Mouse (Mus musculus): Measurements from ENCODE around the gene Zbtb9. TPM values are rescaled to one million over a fixed set of nuclear protein-coding genes. Genes with fewer than 3 reads are reported as not detected.
A peak's percentile ranks its signal among the peaks of the same experiment; 100 is the strongest.

The Zbtb9 gene
- polyA plus RNA-seq, 1 experiment from 2014 or later = 19.9 TPM

- Histone ChIP-seq H3K4me3 (ENCODE audit: low read length) (peak overlapping the region; percentile 69), H3K27me3 (ENCODE audit: insufficient read depth, low read length) (no peaks in the 10 kb centered on the region), H3K9me3 (ENCODE audit: low read length) (no peaks in the 10 kb centered on the region), H3K9ac (replicated peaks; ENCODE audit: low read length) (peak overlapping the region; percentile 81), H3K4me2 (replicated peaks; ENCODE audit: low read depth, low read length) (peak overlapping the region; percentile 97), H3K4me1 (ENCODE audit: insufficient read depth, low read length) (peaks cover 46% of the 10 kb centered on the region), H3K36me3 (ENCODE audit: insufficient read depth, low read length) (peaks cover 15% of the 10 kb centered on the region; the same call in 1 of the 2 replicates), H3K27ac (ENCODE audit: low read length) (peak overlapping the region; percentile 93)
- no peak for ATAC-seq (ENCODE audit: low FRiP score, low TSS enrichment)
- WGBS = 44% methylated on average over 16 of the region's 16 CpGs
These were observed 34.9 kb upstream of the Zbtb9 start for GRCm38 (mm10) chr17:26937883-26938695.

GRCm38 (mm10) chr17:26938731-26939130 is 34.2 kb upstream of the Zbtb9 start:
- Histone ChIP-seq H3K4me2 (replicated peaks; ENCODE audit: low read depth, low read length) (peak overlapping the region; percentile 97), H3K36me3 (ENCODE audit: insufficient read depth, low read length) (peaks cover 15% of the 10 kb centered on the region; the same call in 1 of the 2 replicates), H3K9me3 (ENCODE audit: low read length) (no peaks in the 10 kb centered on the region), H3K4me1 (ENCODE audit: insufficient read depth, low read length) (peaks cover 41% of the 10 kb centered on the region), H3K27ac (ENCODE audit: low read length) (peak overlapping the region; percentile 93), H3K9ac (replicated peaks; ENCODE audit: low read length) (peak overlapping the region; percentile 81), H3K27me3 (ENCODE audit: insufficient read depth, low read length) (no peaks in the 10 kb centered on the region), H3K4me3 (ENCODE audit: low read length) (peak overlapping the region; percentile 69)
- WGBS = under 1% methylated on average over 22 of the region's 22 CpGs
- ATAC-seq (ENCODE audit: low FRiP score, low TSS enrichment) = 0 out of 2 replicates have a peak, but pooled peaks have one; percentile 0

GRCm38 (mm10) chr17:26939178-26939972 is 33.6 kb upstream of the Zbtb9 start, which contains the start of gene Cuta:
Gene Cuta (minus strand): TSS chr17:26939569.
- peak; percentile 96 for ATAC-seq (ENCODE audit: low FRiP score, low TSS enrichment)

DNA sequence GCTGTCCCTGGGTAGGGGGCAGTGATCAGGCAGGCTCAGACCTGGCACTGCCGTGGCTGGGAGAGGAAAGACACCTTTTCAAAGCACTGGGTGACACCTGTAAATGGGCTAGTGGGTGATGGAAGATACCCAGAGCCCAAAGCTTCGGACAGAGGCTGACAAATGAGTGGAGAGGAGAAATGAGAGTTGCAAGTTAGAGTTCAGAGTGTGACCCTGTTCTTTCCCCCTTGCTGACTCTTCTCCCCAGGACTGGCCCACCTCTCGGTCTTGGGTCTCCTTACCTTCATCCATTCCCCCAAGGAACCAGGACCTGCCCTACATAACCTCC is 33.0 kb upstream of the Zbtb9 start:
- 0% methylated on average over 3 of the region's 3 CpGs for WGBS
- peak overlapping the region; percentile 69 for H3K4me3 ChIP-seq (ENCODE audit: low read length)
- H3K27ac ChIP-seq (ENCODE audit: low read length) = peak overlapping the region; percentile 96
- no peaks in the 10 kb centered on the region for H3K27me3 ChIP-seq (ENCODE audit: insufficient read depth, low read length)
- H3K4me2 ChIP-seq (replicated peaks; ENCODE audit: low read depth, low read length) = peak overlapping the region; percentile 97
- no peak; the same call in 1 of the 2 replicates for ATAC-seq (ENCODE audit: low FRiP score, low TSS enrichment)
- peak overlapping the region; percentile 75 for H3K9ac ChIP-seq (replicated peaks; ENCODE audit: low read length)
- H3K36me3 ChIP-seq (ENCODE audit: insufficient read depth, low read length) = peaks cover 15% of the 10 kb centered on the region; the same call in 1 of the 2 replicates
- H3K9me3 ChIP-seq (ENCODE audit: low read length) = no peaks in the 10 kb centered on the region
- peaks cover 36% of the 10 kb centered on the region for H3K4me1 ChIP-seq (ENCODE audit: insufficient read depth, low read length)

More at GRCm38 (mm10) chr17:26939178-26939972, 33.6 kb upstream of the Zbtb9 start, which contains the start of gene Cuta:
- peak within 1 kb of the TSS; percentile 97 for H3K4me2 ChIP-seq (replicated peaks; ENCODE audit: low read depth, low read length)
- no peaks in the 10 kb centered on the region for H3K9me3 ChIP-seq (ENCODE audit: low read length)
- H3K36me3 ChIP-seq (ENCODE audit: insufficient read depth, low read length) = peaks cover 15% of the 10 kb centered on the region; the same call in 1 of the 2 replicates
- peak within 1 kb of the TSS; percentile 69 for H3K4me3 ChIP-seq (ENCODE audit: low read length)
- H3K27ac ChIP-seq (ENCODE audit: low read length) = peak within 1 kb of the TSS; percentile 96
- no peaks in the 10 kb centered on the region for H3K27me3 ChIP-seq (ENCODE audit: insufficient read depth, low read length)
- under 1% methylated on average over 66 of the region's 70 CpGs for WGBS
- H3K9ac ChIP-seq (replicated peaks; ENCODE audit: low read length) = peak within 1 kb of the TSS; percentile 81
- H3K4me1 ChIP-seq (ENCODE audit: insufficient read depth, low read length) = peaks cover 36% of the 10 kb centered on the region

- Histone ChIP-seq H3K27me3 (ENCODE audit: insufficient read depth, low read length) (no peaks in the 10 kb centered on the region), H3K36me3 (ENCODE audit: insufficient read depth, low read length) (0 out of 2 replicates have a peak, but pooled peaks cover 5% of the 10 kb centered on the region), H3K27ac (ENCODE audit: low read length) (peak within 1 kb of the TSS; percentile 96), H3K4me3 (ENCODE audit: low read length) (peak within 1 kb of the TSS; percentile 69), H3K9me3 (ENCODE audit: low read length) (no peaks in the 10 kb centered on the region), H3K9ac (replicated peaks; ENCODE audit: low read length) (peak within 1 kb of the TSS; percentile 77), H3K4me1 (ENCODE audit: insufficient read depth, low read length) (peaks cover 45% of the 10 kb centered on the region), H3K4me2 (replicated peaks; ENCODE audit: low read depth, low read length) (peak within 1 kb of the TSS; percentile 97)
- ATAC-seq (ENCODE audit: low FRiP score, low TSS enrichment) = no peak
- 2% methylated on average over 17 of the region's 24 CpGs for WGBS
These were observed 31.8 kb upstream of the Zbtb9 start, which contains the start of gene Syngap1 for GRCm38 (mm10) chr17:26941031-26941789. Gene Syngap1 (plus strand): TSS chr17:26941253.

- H3K27me3 ChIP-seq (ENCODE audit: insufficient read depth, low read length) = no peaks in the 10 kb centered on the region
- H3K9me3 ChIP-seq (ENCODE audit: low read length) = no peaks in the 10 kb centered on the region
- 0 out of 2 replicates have a peak, but pooled peaks cover 5% of the 10 kb centered on the region for H3K36me3 ChIP-seq (ENCODE audit: insufficient read depth, low read length)
- H3K9ac ChIP-seq (replicated peaks; ENCODE audit: low read length) = peak overlapping the region; percentile 77
- H3K27ac ChIP-seq (ENCODE audit: low read length) = peak overlapping the region; percentile 43; the same call in 1 of the 2 replicates
- H3K4me2 ChIP-seq (replicated peaks; ENCODE audit: low read depth, low read length) = peak overlapping the region; percentile 87
- 8% methylated on average over 4 of the region's 4 CpGs for WGBS
- H3K4me1 ChIP-seq (ENCODE audit: insufficient read depth, low read length) = peaks cover 53% of the 10 kb centered on the region
- no peak for ATAC-seq (ENCODE audit: low FRiP score, low TSS enrichment)
- peak overlapping the region; percentile 49 for H3K4me3 ChIP-seq (ENCODE audit: low read length)
These were observed 31.0 kb upstream of the Zbtb9 start for GRCm38 (mm10) chr17:26941841-26942570.

DNA sequence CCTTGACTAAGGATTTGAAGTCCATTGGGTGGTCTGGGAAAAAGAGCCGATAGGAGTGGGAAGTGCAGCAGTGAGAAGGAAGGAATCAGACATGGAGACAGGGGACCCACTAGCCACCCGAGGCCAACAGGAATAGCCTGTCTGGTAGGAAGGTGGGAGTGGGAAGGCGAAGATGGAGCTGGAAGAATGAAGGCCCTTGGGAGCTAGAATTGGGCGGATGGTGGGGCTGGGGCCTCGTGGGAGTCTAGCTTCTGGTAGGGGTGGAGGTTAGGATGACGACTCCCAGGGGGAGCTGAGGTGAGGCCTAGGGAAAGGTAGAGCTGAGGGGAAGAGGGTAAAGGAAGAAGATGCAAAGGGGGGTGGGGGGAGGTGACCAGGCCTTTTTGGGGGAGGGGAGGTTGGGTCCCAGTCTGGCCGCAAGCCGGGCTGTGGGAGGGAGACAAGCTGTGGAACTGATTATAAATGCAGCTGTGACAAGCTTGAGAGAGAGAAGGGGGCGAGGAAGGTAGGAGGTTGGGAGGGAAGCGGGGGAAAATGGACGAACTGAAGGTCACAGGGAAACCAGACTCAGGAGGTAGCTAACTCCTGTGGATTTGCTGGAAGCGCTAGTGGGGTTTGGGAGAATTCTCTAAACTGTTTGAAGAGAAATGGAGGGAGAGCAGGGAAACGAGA is 27.0 kb upstream of the Zbtb9 start:
- Histone ChIP-seq H3K9me3 (ENCODE audit: low read length) (no peaks in the 10 kb centered on the region), H3K9ac (replicated peaks; ENCODE audit: low read length) (peak overlapping the region; percentile 80), H3K4me3 (ENCODE audit: low read length) (peak overlapping the region; percentile 55), H3K4me1 (ENCODE audit: insufficient read depth, low read length) (peaks cover 54% of the 10 kb centered on the region), H3K27ac (ENCODE audit: low read length) (peak overlapping the region; percentile 82), H3K27me3 (ENCODE audit: insufficient read depth, low read length) (no peaks in the 10 kb centered on the region), H3K36me3 (ENCODE audit: insufficient read depth, low read length) (no peaks in the 10 kb centered on the region), H3K4me2 (replicated peaks; ENCODE audit: low read depth, low read length) (peak overlapping the region; percentile 88)
- no peak for ATAC-seq (ENCODE audit: low FRiP score, low TSS enrichment)
- 29% methylated on average over 13 of the region's 13 CpGs for WGBS

GRCm38 (mm10) chr17:26946567-26946966 is 26.4 kb upstream of the Zbtb9 start:
- 2% methylated on average over 35 of the region's 37 CpGs for WGBS

More at GRCm38 (mm10) chr17:26946567-26946966, 26.4 kb upstream of the Zbtb9 start:
- H3K36me3 ChIP-seq (ENCODE audit: insufficient read depth, low read length) = no peaks in the 10 kb centered on the region
- peak overlapping the region; percentile 82 for H3K27ac ChIP-seq (ENCODE audit: low read length)
- peak overlapping the region; percentile 80 for H3K9ac ChIP-seq (replicated peaks; ENCODE audit: low read length)
- peak; percentile 36 for ATAC-seq (ENCODE audit: low FRiP score, low TSS enrichment)
- H3K27me3 ChIP-seq (ENCODE audit: insufficient read depth, low read length) = no peaks in the 10 kb centered on the region
- H3K4me1 ChIP-seq (ENCODE audit: insufficient read depth, low read length) = peaks cover 59% of the 10 kb centered on the region
- peak overlapping the region; percentile 55 for H3K4me3 ChIP-seq (ENCODE audit: low read length)
- H3K4me2 ChIP-seq (replicated peaks; ENCODE audit: low read depth, low read length) = peak overlapping the region; percentile 88
- H3K9me3 ChIP-seq (ENCODE audit: low read length) = no peaks in the 10 kb centered on the region

Measured in kidney, embryonic 16.5 days (tissue).